Mouse (Mus musculus): ENCODE measurements at regions not wholly inside any gene's neighbourhood (a gene's known extent, or its start where the extent isn't known, plus 50 kb on each side); places are given as distances from the start of the nearest gene placed in this dataset.

DNA sequence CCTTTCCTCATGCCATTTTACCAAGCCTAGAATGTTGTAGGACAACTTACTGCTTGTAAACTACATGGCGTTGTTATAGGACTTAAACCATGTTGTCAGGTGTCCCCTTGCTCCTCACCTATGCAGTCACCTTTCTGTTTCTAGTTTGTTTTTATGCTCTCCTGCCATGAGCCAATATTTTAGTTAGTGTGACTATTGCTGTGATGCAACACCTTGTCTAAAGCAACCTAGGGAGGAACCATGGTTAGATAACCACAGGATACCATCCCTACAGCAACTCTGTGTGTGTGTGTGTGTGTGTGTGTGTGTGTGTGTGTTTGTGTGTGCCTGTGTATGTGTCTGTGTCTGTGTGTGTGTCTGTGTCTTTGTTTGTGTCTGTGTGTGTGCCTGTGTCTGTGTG lies 209.6 kb upstream of the Cadm1 start:
- H3K4me1 ChIP-seq (replicated peaks; ENCODE audit: low read depth, low read length) = no peaks in the 10 kb centered on the region
- H3K9me3 ChIP-seq (ENCODE audit: low read length) = peaks cover 3% of the 10 kb centered on the region; the same call in 1 of the 2 replicates
- H3K4me3 ChIP-seq (replicated peaks; ENCODE audit: low read length) = no peak overlapping the region
- no peaks in the 10 kb centered on the region for H3K27me3 ChIP-seq (ENCODE audit: insufficient read depth, low read length)
- TF ChIP-seq POU5F1 (IDR thresholded peaks at IDR 0.05; ENCODE audit: borderline replicate concordance, low read length) (no peak), NANOG (IDR thresholded peaks at IDR 0.05; ENCODE audit: borderline replicate concordance, low read length) (no peak), CTCF (conservative IDR thresholded peaks at IDR 0.05; ENCODE audit: low read length) (no peak)
- no peaks in the 10 kb centered on the region for H3K36me3 ChIP-seq (ENCODE audit: insufficient read depth, low read length)

DNA sequence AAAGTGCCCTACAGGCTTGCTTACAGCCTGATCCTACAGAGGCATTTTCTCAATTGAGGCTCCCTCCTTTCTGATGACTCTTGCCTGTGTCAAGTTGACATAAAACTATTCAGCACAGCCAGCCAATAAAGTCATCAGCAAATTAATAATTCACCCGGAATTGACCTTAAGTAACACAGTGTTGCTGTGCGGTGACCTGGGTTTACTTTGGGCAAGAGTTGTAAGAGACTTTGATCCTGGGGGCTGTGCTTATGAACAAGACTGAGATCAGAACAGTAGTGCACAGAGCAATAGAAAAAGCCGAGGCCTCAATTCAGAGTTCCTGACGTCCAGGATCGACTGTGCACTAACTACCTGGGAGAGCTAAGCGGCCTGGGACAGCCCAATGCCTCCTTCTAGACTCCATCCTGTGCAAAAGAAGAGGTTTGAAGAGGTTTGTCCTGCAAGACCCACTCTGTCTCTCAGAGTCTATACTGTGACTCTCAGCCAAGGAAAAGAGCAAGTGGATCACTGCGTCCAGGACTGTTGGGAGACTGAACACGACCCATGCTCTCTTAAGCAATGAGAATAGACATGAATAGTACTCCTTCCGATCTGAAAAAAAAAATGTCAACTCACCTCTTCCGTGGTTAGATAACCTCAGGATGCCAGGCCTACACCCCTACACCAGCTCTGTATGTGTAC lies 208.7 kb upstream of the Cadm1 start:
- Histone ChIP-seq H3K27me3 (ENCODE audit: insufficient read depth, low read length) (no peaks in the 10 kb centered on the region), H3K4me1 (replicated peaks; ENCODE audit: low read depth, low read length) (no peaks in the 10 kb centered on the region), H3K36me3 (ENCODE audit: insufficient read depth, low read length) (no peaks in the 10 kb centered on the region), H3K9me3 (ENCODE audit: low read length) (peaks cover 3% of the 10 kb centered on the region; the same call in 1 of the 2 replicates), H3K4me3 (replicated peaks; ENCODE audit: low read length) (no peak overlapping the region)
- TF ChIP-seq CTCF (conservative IDR thresholded peaks at IDR 0.05; ENCODE audit: low read length) (no peak), NANOG (IDR thresholded peaks at IDR 0.05; ENCODE audit: borderline replicate concordance, low read length) (no peak), POU5F1 (IDR thresholded peaks at IDR 0.05; ENCODE audit: borderline replicate concordance, low read length) (no peak)

DNA sequence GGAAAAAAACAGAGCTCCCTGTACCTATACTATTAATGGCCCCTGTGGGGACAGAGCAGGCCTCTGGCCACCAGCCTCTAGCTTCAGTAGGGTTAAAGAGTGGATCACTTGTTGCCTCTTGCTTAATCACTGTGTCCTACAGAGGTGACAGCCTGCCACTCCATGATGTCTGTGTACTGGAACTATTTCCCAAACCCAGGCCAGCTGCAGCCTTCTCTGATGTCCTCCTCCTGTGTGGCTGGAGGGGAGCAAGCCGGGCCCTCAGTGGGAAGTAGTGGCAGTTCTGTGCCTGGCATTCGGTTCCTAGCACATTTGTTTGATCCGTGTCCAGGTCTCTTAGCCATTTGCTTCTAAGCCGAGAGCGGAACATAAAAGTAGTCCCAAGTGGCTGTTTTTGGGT lies 207.7 kb upstream of the Cadm1 start:
- TF ChIP-seq CTCF (conservative IDR thresholded peaks at IDR 0.05; ENCODE audit: low read length) (no peak), NANOG (IDR thresholded peaks at IDR 0.05; ENCODE audit: borderline replicate concordance, low read length) (no peak), POU5F1 (IDR thresholded peaks at IDR 0.05; ENCODE audit: borderline replicate concordance, low read length) (no peak)
- no peak overlapping the region for H3K4me3 ChIP-seq (replicated peaks; ENCODE audit: low read length)
- H3K27me3 ChIP-seq (ENCODE audit: insufficient read depth, low read length) = no peaks in the 10 kb centered on the region
- H3K36me3 ChIP-seq (ENCODE audit: insufficient read depth, low read length) = no peaks in the 10 kb centered on the region
- peaks cover 10% of the 10 kb centered on the region for H3K9me3 ChIP-seq (ENCODE audit: low read length)
- H3K4me1 ChIP-seq (replicated peaks; ENCODE audit: low read depth, low read length) = no peaks in the 10 kb centered on the region

DNA sequence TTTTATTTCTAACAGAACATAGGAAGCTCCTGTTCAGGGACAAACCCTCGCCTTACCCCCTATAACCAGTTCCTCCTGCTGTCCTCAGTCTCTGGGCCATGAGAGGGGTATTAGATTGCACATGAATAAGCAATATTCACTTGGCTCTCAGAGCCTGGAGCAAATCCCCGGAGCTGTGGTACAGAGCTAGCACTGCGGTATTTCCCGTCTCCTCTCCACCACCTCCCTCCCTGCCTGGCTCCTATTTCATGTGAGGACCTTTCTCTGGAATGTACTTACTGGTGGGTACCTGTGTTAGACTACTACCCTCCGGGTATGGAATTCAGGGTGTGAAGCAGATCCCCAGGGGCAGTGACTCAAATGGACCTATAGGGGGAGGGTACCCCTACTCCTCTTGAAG lies 206.9 kb upstream of the Cadm1 start:
- H3K9me3 ChIP-seq (ENCODE audit: low read length) = peaks cover 17% of the 10 kb centered on the region
- H3K36me3 ChIP-seq (ENCODE audit: insufficient read depth, low read length) = no peaks in the 10 kb centered on the region
- no peak for TF ChIP-seq NANOG (IDR thresholded peaks at IDR 0.05; ENCODE audit: borderline replicate concordance, low read length)
- TF ChIP-seq POU5F1 (IDR thresholded peaks at IDR 0.05; ENCODE audit: borderline replicate concordance, low read length) = no peak
- TF ChIP-seq CTCF (conservative IDR thresholded peaks at IDR 0.05; ENCODE audit: low read length) = no peak
- no peaks in the 10 kb centered on the region for H3K27me3 ChIP-seq (ENCODE audit: insufficient read depth, low read length)
- no peaks in the 10 kb centered on the region for H3K4me1 ChIP-seq (replicated peaks; ENCODE audit: low read depth, low read length)
- no peak overlapping the region for H3K4me3 ChIP-seq (replicated peaks; ENCODE audit: low read length)

DNA sequence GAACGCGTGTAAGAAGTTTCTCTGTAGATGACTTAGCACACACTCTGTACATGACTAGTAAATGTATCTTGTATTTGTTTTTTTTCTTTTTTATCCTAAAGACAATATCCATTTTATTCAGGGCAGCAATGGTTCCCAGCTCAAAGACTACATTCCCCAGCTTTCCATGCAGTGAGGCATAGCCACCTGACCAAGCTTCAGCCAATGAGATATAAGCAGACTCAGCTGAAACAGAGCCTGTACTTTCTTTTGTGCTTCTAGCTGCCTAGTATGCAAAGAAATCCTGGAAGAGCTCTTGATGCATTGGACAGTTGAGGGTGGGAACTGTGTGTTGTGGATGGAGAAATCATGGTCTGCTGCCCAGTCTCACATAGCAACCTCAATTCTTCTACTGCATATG lies 202.4 kb upstream of the Cadm1 start:
- H3K9me3 ChIP-seq (ENCODE audit: low read length) = peaks cover 15% of the 10 kb centered on the region
- no peaks in the 10 kb centered on the region for H3K36me3 ChIP-seq (ENCODE audit: insufficient read depth, low read length)
- H3K27me3 ChIP-seq (ENCODE audit: insufficient read depth, low read length) = peaks cover 9% of the 10 kb centered on the region
- no peaks in the 10 kb centered on the region for H3K4me1 ChIP-seq (replicated peaks; ENCODE audit: low read depth, low read length)
- no peak for TF ChIP-seq POU5F1 (IDR thresholded peaks at IDR 0.05; ENCODE audit: borderline replicate concordance, low read length)
- no peak for TF ChIP-seq NANOG (IDR thresholded peaks at IDR 0.05; ENCODE audit: borderline replicate concordance, low read length)
- no peak for TF ChIP-seq CTCF (conservative IDR thresholded peaks at IDR 0.05; ENCODE audit: low read length)
- H3K4me3 ChIP-seq (replicated peaks; ENCODE audit: low read length) = no peak overlapping the region

DNA sequence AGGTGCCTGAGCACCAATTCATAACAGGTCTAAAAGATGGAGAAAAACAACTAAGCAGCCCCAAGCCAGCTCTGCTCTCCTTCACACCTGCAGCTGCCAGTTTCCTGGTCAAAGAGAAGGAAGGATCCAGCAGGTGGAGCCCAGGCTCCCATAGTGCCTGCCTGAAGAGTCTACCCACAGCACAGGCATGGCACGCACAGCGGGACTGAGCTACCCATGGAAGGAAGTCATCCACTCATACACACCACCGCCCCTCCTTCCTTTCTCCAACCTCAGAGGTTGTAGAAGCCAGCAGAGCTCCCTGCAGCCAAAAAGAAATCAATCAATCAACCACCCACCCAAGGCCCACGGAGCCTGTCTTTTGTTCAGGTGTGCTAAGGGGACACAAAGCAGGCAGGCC lies 197.0 kb upstream of the Cadm1 start:
- H3K9me3 ChIP-seq (ENCODE audit: low read length) = 0 out of 2 replicates have a peak, but pooled peaks cover 3% of the 10 kb centered on the region

DNA sequence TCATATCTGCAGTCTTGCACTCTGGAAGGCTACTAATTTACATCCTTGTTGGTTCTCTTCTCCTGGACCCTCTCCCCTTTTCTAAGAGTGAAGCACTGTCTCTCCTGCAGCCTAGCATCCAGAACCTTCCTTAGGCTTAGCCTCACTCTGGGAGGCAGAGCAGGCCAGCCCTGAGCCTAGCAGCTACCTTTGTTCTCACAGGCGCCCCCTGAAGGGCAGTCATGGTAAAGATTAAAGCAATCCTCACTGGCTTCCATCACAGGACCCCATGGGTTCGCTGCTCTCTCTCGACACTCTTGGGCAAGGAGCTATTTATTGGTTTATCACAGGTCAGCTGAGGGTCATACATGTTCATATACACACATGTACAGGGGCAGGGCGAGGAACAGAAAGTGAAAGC lies 191.8 kb upstream of the Cadm1 start:
- TF ChIP-seq POU5F1 (IDR thresholded peaks at IDR 0.05; ENCODE audit: borderline replicate concordance, low read length) = no peak
- peak; percentile 40 for TF ChIP-seq CTCF (conservative IDR thresholded peaks at IDR 0.05; ENCODE audit: low read length)
- Histone ChIP-seq H3K36me3 (ENCODE audit: insufficient read depth, low read length) (no peaks in the 10 kb centered on the region), H3K4me1 (replicated peaks; ENCODE audit: low read depth, low read length) (no peaks in the 10 kb centered on the region; the same call in 1 of the 2 replicates), H3K4me3 (replicated peaks; ENCODE audit: low read length) (no peak overlapping the region), H3K27me3 (ENCODE audit: insufficient read depth, low read length) (0 out of 2 replicates have a peak, but pooled peaks cover 5% of the 10 kb centered on the region), H3K9me3 (ENCODE audit: low read length) (no peaks in the 10 kb centered on the region)

More for the DNA sequence above, 197.0 kb upstream of the Cadm1 start:
- no peaks in the 10 kb centered on the region; the same call in 1 of the 2 replicates for H3K4me1 ChIP-seq (replicated peaks; ENCODE audit: low read depth, low read length)
- no peaks in the 10 kb centered on the region for H3K36me3 ChIP-seq (ENCODE audit: insufficient read depth, low read length)
- no peak overlapping the region for H3K4me3 ChIP-seq (replicated peaks; ENCODE audit: low read length)
- TF ChIP-seq CTCF (conservative IDR thresholded peaks at IDR 0.05; ENCODE audit: low read length) (no peak), POU5F1 (IDR thresholded peaks at IDR 0.05; ENCODE audit: borderline replicate concordance, low read length) (no peak), NANOG (IDR thresholded peaks at IDR 0.05; ENCODE audit: borderline replicate concordance, low read length) (no peak)
- H3K27me3 ChIP-seq (ENCODE audit: insufficient read depth, low read length) = peaks cover 14% of the 10 kb centered on the region

DNA sequence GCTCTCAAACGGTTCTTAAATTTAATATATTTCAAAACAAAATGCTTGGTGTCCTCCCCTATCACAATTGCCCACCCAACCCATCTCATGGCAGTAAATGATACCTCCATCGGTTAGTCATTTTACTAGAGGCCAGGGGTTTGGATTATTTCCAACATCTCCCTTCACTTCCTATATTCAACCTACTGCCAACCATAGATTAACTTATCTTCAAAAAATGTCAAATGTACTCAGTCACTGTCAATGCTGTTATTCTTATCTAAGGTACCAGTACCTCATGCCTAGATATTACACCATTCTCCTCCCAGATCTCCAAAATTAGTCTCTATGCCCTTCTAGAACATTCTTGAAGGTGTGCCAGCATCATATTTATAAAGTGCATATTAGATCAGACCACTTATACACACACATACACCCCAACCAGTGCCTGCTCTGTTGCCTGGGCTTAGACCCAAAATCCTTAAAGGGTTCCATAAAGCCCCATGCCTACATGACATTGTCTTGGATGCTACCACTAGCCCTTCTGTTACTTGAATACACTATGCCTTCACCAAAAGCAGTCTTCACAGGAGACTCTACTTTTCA lies 183.4 kb upstream of the Cadm1 start:
- Histone ChIP-seq H3K27me3 (ENCODE audit: insufficient read depth, low read length) (peaks cover 6% of the 10 kb centered on the region), H3K4me1 (replicated peaks; ENCODE audit: low read depth, low read length) (0 out of 2 replicates have a peak, but pooled peaks cover 4% of the 10 kb centered on the region), H3K36me3 (ENCODE audit: insufficient read depth, low read length) (no peaks in the 10 kb centered on the region), H3K9me3 (ENCODE audit: low read length) (no peaks in the 10 kb centered on the region), H3K4me3 (replicated peaks; ENCODE audit: low read length) (no peak overlapping the region)
- no peak for TF ChIP-seq POU5F1 (IDR thresholded peaks at IDR 0.05; ENCODE audit: borderline replicate concordance, low read length)

DNA sequence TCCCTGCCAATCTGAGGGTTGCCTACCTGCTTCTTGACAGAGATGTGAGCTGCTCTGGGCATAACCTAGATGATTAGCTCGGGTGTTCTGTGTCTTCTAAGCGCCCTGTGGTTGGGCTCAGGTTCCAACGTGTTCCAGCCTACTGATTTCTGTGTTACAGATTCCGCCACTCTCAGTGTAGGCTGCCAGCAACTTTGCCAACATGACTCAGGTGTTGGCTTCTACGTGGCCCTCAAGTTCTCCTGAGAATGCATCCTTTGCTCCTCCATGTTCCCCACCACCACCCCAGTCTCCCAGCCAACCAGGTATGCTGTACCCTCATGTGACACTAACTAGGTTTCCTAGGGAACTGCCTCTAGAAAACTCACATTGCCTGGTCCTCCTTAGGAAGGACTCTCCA lies 179.7 kb upstream of the Cadm1 start:
- Histone ChIP-seq H3K4me3 (replicated peaks; ENCODE audit: low read length) (no peak overlapping the region), H3K27me3 (ENCODE audit: insufficient read depth, low read length) (peaks cover 24% of the 10 kb centered on the region), H3K9me3 (ENCODE audit: low read length) (no peaks in the 10 kb centered on the region), H3K4me1 (replicated peaks; ENCODE audit: low read depth, low read length) (peaks cover 20% of the 10 kb centered on the region), H3K36me3 (ENCODE audit: insufficient read depth, low read length) (no peaks in the 10 kb centered on the region)
- no peak for TF ChIP-seq CTCF (conservative IDR thresholded peaks at IDR 0.05; ENCODE audit: low read length)
- no peak for TF ChIP-seq NANOG (IDR thresholded peaks at IDR 0.05; ENCODE audit: borderline replicate concordance, low read length)
- no peak for TF ChIP-seq POU5F1 (IDR thresholded peaks at IDR 0.05; ENCODE audit: borderline replicate concordance, low read length)

Data from E14TG2a.4 (cell line).